Mouse (Mus musculus): ENCODE data around the gene Pfkm. TPM values are rescaled to one million over a fixed set of nuclear protein-coding genes. Genes with fewer than 3 reads are reported as not detected.

Gene Pfkm
- polyA plus RNA-seq, 1 experiment from 2014 or later: 70.8 TPM

DNA sequence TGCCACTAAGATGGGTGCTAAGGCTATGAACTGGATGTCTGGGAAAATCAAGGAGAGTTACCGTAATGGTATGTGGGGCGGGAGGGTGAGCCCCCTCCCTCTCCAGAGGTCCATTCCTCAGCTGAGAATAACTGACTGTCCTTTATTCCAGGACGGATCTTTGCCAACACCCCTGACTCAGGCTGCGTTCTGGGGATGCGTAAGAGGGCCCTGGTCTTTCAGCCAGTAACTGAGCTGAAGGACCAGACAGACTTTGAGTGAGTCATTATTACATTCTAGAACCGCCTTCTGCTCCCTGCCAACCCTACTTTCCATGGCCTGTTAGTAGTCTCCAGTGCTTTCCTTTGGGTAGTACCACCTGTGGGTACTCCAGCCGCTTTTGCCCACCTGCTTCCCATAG, 39.1 kb downstream of the Pfkm start:
- Histone ChIP-seq H3K9ac (replicated peaks) (no peak overlapping the region), H3K36me3 (peaks cover 98% of the 10 kb centered on the region), H3K9me3 (no peaks in the 10 kb centered on the region)

GRCm38 (mm10) chr15:98131942-98132655, 39.7 kb downstream of the Pfkm start:
- no peak overlapping the region for H3K4me3 ChIP-seq (replicated peaks)
- H3K27me3 ChIP-seq: no peaks in the 10 kb centered on the region
- H3K4me1 ChIP-seq (replicated peaks): no peaks in the 10 kb centered on the region
- no peak for ATAC-seq
- no peaks in the 10 kb centered on the region for H3K9me3 ChIP-seq
- no peak overlapping the region for H3K27ac ChIP-seq
- 91% methylated on average over 15 of the region's 15 CpGs for WGBS
- peaks cover 98% of the 10 kb centered on the region for H3K36me3 ChIP-seq
- no peak overlapping the region for H3K9ac ChIP-seq (replicated peaks)
- no peak overlapping the region for H3K4me2 ChIP-seq (replicated peaks)

More for the DNA sequence above, 39.1 kb downstream of the Pfkm start:
- no peak for ATAC-seq
- Histone ChIP-seq H3K4me3 (replicated peaks) (no peak overlapping the region), H3K27ac (no peak overlapping the region), H3K27me3 (no peaks in the 10 kb centered on the region), H3K4me2 (replicated peaks) (no peak overlapping the region), H3K4me1 (replicated peaks) (no peaks in the 10 kb centered on the region)
- WGBS: 93% methylated on average over 7 of the region's 7 CpGs

DNA sequence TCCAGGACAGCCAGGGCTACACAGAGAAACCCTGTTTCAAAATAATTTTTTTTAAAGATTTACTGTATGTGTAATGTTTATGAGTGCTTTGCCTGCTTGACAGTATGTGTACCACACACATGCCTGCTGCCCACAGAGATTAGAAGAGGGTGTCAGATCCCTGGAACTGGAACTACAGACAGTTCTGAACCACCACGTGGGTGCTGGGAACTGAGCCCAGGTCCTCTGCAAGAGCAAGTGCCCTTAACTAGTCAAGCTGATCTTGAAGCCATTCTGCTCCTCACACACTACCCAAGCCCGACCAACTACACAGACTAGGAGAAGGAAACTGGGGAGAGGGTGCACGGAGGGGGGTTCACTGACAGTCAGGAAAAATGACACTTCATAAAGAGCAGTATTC, 41.1 kb downstream of the Pfkm start:
- H3K9ac ChIP-seq (replicated peaks): no peak overlapping the region
- peaks cover 96% of the 10 kb centered on the region for H3K36me3 ChIP-seq
- no peaks in the 10 kb centered on the region for H3K4me1 ChIP-seq (replicated peaks)
- no peak overlapping the region for H3K4me2 ChIP-seq (replicated peaks)
- H3K4me3 ChIP-seq (replicated peaks): no peak overlapping the region
- H3K27me3 ChIP-seq: no peaks in the 10 kb centered on the region
- no peak overlapping the region for H3K27ac ChIP-seq
- no peaks in the 10 kb centered on the region for H3K9me3 ChIP-seq
- ATAC-seq: no peak
- WGBS: 83% methylated on average over 3 of the region's 3 CpGs

DNA sequence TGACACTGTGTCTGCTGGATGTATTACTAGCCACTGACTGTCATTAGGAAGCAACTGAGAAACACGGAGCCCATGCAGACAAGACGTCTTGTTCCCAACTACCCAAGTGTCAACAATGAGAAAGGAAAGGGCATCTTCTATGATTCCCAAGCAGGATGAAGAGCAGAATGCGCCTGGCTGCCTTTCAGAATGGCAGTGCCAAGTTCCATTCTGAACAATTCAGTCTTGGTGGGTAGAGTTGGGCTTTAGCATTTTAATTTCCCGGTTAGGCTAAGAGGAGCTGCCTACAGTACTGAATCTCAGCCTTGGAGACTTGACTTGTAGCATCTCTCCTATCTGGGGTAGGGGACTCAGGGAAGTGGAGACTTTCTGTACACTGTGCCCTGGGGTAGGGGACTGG, 41.6 kb downstream of the Pfkm start:
- Histone ChIP-seq H3K27me3 (no peaks in the 10 kb centered on the region), H3K4me1 (replicated peaks) (no peaks in the 10 kb centered on the region), H3K9ac (replicated peaks) (no peak overlapping the region), H3K4me2 (replicated peaks) (no peak overlapping the region), H3K27ac (no peak overlapping the region), H3K4me3 (replicated peaks) (no peak overlapping the region), H3K36me3 (peaks cover 96% of the 10 kb centered on the region), H3K9me3 (no peaks in the 10 kb centered on the region)
- ATAC-seq: no peak
- WGBS: 92% methylated on average over 4 of the region's 4 CpGs

DNA sequence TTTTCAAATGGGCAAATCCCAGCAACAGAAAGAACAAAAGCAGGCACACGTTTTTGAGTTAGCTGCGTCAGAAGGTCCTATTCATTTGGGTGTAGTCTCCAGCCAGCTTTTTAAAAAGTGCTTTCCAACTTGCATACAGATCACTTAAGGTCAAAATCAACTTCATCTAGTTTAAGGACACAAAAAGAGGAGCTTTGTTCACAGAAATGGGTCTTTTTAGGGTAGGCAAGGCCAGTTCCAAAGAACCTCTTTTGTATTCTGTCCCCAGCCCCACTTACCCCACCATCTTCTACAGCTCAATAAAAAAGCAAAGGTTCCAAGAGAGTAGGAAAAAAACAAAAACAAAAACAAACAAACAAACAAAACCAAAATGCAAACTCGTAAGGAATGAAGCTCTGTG, 42.3 kb downstream of the Pfkm start:
- no peaks in the 10 kb centered on the region for H3K9me3 ChIP-seq
- H3K27me3 ChIP-seq: no peaks in the 10 kb centered on the region
- no peak overlapping the region for H3K9ac ChIP-seq (replicated peaks)
- WGBS: 76% methylated on average over 3 of the region's 3 CpGs
- peaks cover 96% of the 10 kb centered on the region for H3K36me3 ChIP-seq
- H3K27ac ChIP-seq: no peak overlapping the region
- H3K4me3 ChIP-seq (replicated peaks): no peak overlapping the region
- no peak for ATAC-seq
- H3K4me2 ChIP-seq (replicated peaks): no peak overlapping the region
- H3K4me1 ChIP-seq (replicated peaks): no peaks in the 10 kb centered on the region

GRCm38 (mm10) chr15:98135671-98136070, 43.3 kb downstream of the Pfkm start:
- Histone ChIP-seq H3K4me1 (replicated peaks) (no peaks in the 10 kb centered on the region), H3K9ac (replicated peaks) (no peak overlapping the region), H3K4me2 (replicated peaks) (no peak overlapping the region), H3K36me3 (peaks cover 97% of the 10 kb centered on the region), H3K27me3 (no peaks in the 10 kb centered on the region), H3K27ac (no peak overlapping the region), H3K9me3 (no peaks in the 10 kb centered on the region), H3K4me3 (replicated peaks) (no peak overlapping the region)
- 93% methylated on average over 13 of the region's 13 CpGs for WGBS
- ATAC-seq: no peak

DNA sequence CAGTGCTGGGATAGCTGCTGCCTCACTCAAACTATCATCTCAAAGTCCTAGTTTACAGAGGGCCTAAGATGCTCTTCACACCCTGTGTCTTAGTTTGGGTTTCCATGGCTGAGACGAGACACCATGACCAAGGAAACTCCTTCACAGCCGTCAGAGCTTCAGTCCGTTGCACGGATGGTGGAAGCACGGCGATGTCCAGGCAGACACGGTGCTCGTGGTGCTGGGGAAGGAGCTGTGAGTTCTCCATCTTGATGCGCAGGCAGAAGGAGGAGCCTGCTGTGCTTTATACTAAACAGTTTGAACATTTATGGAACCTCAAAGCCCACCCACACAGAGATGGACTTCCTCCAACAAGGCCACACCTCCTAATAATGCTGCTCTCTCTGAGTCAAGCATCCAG, 44.5 kb downstream of the Pfkm start:
- H3K9me3 ChIP-seq: no peaks in the 10 kb centered on the region
- H3K27ac ChIP-seq: no peak overlapping the region
- WGBS: 92% methylated on average over 9 of the region's 9 CpGs
- H3K4me1 ChIP-seq (replicated peaks): no peaks in the 10 kb centered on the region
- no peaks in the 10 kb centered on the region for H3K27me3 ChIP-seq
- peaks cover 96% of the 10 kb centered on the region for H3K36me3 ChIP-seq
- H3K4me3 ChIP-seq (replicated peaks): no peak overlapping the region
- no peak overlapping the region for H3K4me2 ChIP-seq (replicated peaks)
- H3K9ac ChIP-seq (replicated peaks): no peak overlapping the region
- ATAC-seq: no peak

DNA sequence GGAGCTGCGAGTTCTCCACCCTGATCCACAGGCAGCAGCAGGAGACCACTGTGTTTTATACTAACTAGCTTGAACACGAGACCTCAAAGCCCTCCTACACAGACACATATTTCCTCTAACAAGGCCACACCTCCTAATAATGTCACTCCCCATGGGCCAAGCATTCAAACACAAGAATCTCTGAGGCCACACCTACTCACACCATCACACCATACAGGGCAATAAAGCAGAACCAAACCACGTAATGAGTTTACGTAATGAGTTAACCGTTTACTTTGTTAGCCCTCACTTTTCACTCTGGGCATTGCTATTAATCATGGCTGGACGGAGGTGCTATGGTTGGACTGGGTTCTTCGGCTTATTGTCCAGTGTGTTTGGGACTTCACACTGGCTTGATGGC, 47.4 kb downstream of the Pfkm start:
- Histone ChIP-seq H3K27ac (no peak overlapping the region), H3K36me3 (peaks cover 75% of the 10 kb centered on the region), H3K27me3 (no peaks in the 10 kb centered on the region), H3K9me3 (no peaks in the 10 kb centered on the region), H3K4me3 (replicated peaks) (no peak overlapping the region), H3K4me1 (replicated peaks) (peaks cover 8% of the 10 kb centered on the region), H3K4me2 (replicated peaks) (no peak overlapping the region), H3K9ac (replicated peaks) (no peak overlapping the region)
- WGBS: 85% methylated on average over 7 of the region's 7 CpGs
- no peak for ATAC-seq

DNA sequence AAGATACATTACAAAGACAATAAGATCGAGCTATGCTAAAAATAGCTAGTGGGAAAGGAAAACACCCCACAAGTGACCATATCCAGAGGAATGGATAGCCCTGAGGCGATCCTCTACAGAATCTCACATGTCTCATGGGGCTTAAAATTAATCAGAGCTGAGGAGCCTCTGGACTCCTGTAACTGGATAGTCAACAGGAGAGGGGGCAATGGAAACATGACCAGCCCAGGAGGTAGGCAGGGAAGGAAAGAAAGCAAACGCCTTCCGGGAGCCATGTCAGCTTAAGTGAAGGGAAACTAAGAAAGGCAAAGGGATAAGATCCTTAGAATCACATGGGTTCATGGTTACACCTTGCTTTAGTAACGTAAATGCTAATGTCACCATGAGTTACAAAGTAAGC, 48.4 kb downstream of the Pfkm start:
- Histone ChIP-seq H3K36me3 (peaks cover 65% of the 10 kb centered on the region), H3K9me3 (no peaks in the 10 kb centered on the region), H3K4me1 (replicated peaks) (peaks cover 12% of the 10 kb centered on the region), H3K27me3 (no peaks in the 10 kb centered on the region), H3K4me3 (replicated peaks) (no peak overlapping the region), H3K4me2 (replicated peaks) (no peak overlapping the region), H3K9ac (replicated peaks) (no peak overlapping the region), H3K27ac (no peak overlapping the region)
- 97% methylated on average over 5 of the region's 5 CpGs for WGBS
- no peak for ATAC-seq

DNA sequence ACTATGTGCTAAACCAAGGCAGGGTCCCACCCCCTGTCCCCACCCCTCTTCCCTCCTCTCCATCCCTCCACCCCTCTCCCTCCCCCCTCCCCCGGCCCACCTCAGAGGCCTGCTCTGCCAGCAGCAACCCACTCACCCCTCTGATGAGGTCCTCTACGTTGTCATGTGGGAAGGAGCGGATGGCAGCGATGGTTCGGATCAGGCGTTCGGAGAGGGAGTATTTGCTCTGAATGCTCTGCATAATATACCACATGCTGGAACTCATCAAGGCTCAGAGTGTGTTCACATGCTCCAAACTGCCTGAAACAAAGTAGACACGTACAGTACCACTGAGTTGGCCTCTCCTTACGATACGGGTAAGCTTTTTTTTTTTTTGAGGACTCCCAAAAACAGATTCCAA, 50.1 kb downstream of the Pfkm start:
- peaks cover 16% of the 10 kb centered on the region for H3K4me1 ChIP-seq (replicated peaks)

GRCm38 (mm10) chr15:98144861-98145507, 52.6 kb downstream of the Pfkm start:
- Histone ChIP-seq H3K4me3 (replicated peaks) (peak overlapping the region; percentile 98), H3K36me3 (peaks cover 25% of the 10 kb centered on the region), H3K4me1 (replicated peaks) (peaks cover 16% of the 10 kb centered on the region), H3K4me2 (replicated peaks) (peak overlapping the region; percentile 97), H3K27me3 (no peaks in the 10 kb centered on the region), H3K9me3 (no peaks in the 10 kb centered on the region), H3K27ac (peak overlapping the region; percentile 75), H3K9ac (replicated peaks) (peak overlapping the region; percentile 96)
- ATAC-seq: no peak; the same call in none of the 2 replicates
- WGBS: 2% methylated on average over 36 of the region's 36 CpGs

More for the DNA sequence above, 50.1 kb downstream of the Pfkm start:
- H3K9ac ChIP-seq (replicated peaks): no peak overlapping the region
- H3K27ac ChIP-seq: no peak overlapping the region
- H3K36me3 ChIP-seq: peaks cover 49% of the 10 kb centered on the region
- no peaks in the 10 kb centered on the region for H3K27me3 ChIP-seq
- ATAC-seq: no peak
- 86% methylated on average over 10 of the region's 10 CpGs for WGBS
- no peak overlapping the region for H3K4me3 ChIP-seq (replicated peaks)
- no peaks in the 10 kb centered on the region for H3K9me3 ChIP-seq
- no peak overlapping the region for H3K4me2 ChIP-seq (replicated peaks)

- ATAC-seq: peak; percentile 99
- H3K4me2 ChIP-seq (replicated peaks): peak overlapping the region; percentile 97
- H3K27ac ChIP-seq: peak overlapping the region; percentile 75
- no peaks in the 10 kb centered on the region for H3K9me3 ChIP-seq
- peaks cover 16% of the 10 kb centered on the region for H3K4me1 ChIP-seq (replicated peaks)
- peaks cover 19% of the 10 kb centered on the region for H3K36me3 ChIP-seq
- H3K9ac ChIP-seq (replicated peaks): peak overlapping the region; percentile 96
- WGBS: under 1% methylated on average over 38 of the region's 38 CpGs
- peak overlapping the region; percentile 98 for H3K4me3 ChIP-seq (replicated peaks)
- no peaks in the 10 kb centered on the region for H3K27me3 ChIP-seq
These were observed 53.3 kb downstream of the Pfkm start for GRCm38 (mm10) chr15:98145559-98146181.

Measured in midbrain, embryonic 13.5 days (tissue).